Mouse (Mus musculus): ENCODE results near the gene Cdc42ep4. TPM values are rescaled to one million over a fixed set of nuclear protein-coding genes. Genes with fewer than 3 reads are reported as not detected.

Gene Cdc42ep4
- polyA plus RNA-seq, 1 experiment from 2014 or later, result 49.5 TPM

GRCm38 (mm10) chr11:113710257-113710777, 41.4 kb downstream of the Cdc42ep4 start:
- Histone ChIP-seq H3K4me3 (replicated peaks; ENCODE audit: low read depth, low read length) (no peak overlapping the region), H3K4me1 (ENCODE audit: control insufficient read depth, insufficient read depth, low read length) (peaks cover 22% of the 10 kb centered on the region), H3K4me2 (ENCODE audit: low read length) (no peak overlapping the region; the same call in 1 of the 2 replicates), H3K27me3 (ENCODE audit: control insufficient read depth, insufficient read depth, low read length) (no peaks in the 10 kb centered on the region), H3K27ac (replicated peaks; ENCODE audit: low read depth, low read length) (peak overlapping the region; percentile 70), H3K9me3 (ENCODE audit: control insufficient read depth, low read length) (no peaks in the 10 kb centered on the region), H3K36me3 (ENCODE audit: control insufficient read depth, insufficient read depth, low read length) (0 out of 2 replicates have a peak, but pooled peaks cover 3% of the 10 kb centered on the region), H3K9ac (replicated peaks; ENCODE audit: low read length) (peak overlapping the region; percentile 32; the same call in 1 of the 2 replicates)
- ATAC-seq (ENCODE audit: low FRiP score, low TSS enrichment), result peak; percentile 40; the same call in 1 of the 2 replicates
- WGBS, result under 1% methylated on average over 10 of the region's 10 CpGs
- DNase-seq, result peak; percentile 80

- no peaks in the 10 kb centered on the region for H3K27me3 ChIP-seq (ENCODE audit: control insufficient read depth, insufficient read depth, low read length)
- ATAC-seq (ENCODE audit: low FRiP score, low TSS enrichment) (peak; percentile 51; the same call in 1 of the 2 replicates), DNase-seq (peak; percentile 62)
- no peaks in the 10 kb centered on the region for H3K9me3 ChIP-seq (ENCODE audit: control insufficient read depth, low read length)
- peak within 1 kb of the TSS; percentile 12; the same call in 1 of the 2 replicates for H3K4me2 ChIP-seq (ENCODE audit: low read length)
- peak within 1 kb of the TSS; percentile 32; the same call in 1 of the 2 replicates for H3K9ac ChIP-seq (replicated peaks; ENCODE audit: low read length)
- 2% methylated on average over 11 of the region's 11 CpGs for WGBS
- H3K27ac ChIP-seq (replicated peaks; ENCODE audit: low read depth, low read length), result peak within 1 kb of the TSS; percentile 70
- 0 out of 2 replicates have a peak, but pooled peaks cover 3% of the 10 kb centered on the region for H3K36me3 ChIP-seq (ENCODE audit: control insufficient read depth, insufficient read depth, low read length)
- peaks cover 22% of the 10 kb centered on the region for H3K4me1 ChIP-seq (ENCODE audit: control insufficient read depth, insufficient read depth, low read length)
- no peak within 1 kb of the TSS for H3K4me3 ChIP-seq (replicated peaks; ENCODE audit: low read depth, low read length)
These were observed 41.9 kb downstream of the Cdc42ep4 start, which contains the start of gene Cpsf4l for GRCm38 (mm10) chr11:113709731-113710256. Gene Cpsf4l, minus strand, starts transcription at chr11:113710017.

- no peaks in the 10 kb centered on the region for H3K9me3 ChIP-seq (ENCODE audit: control insufficient read depth, low read length)
- no peaks in the 10 kb centered on the region for H3K27me3 ChIP-seq (ENCODE audit: control insufficient read depth, insufficient read depth, low read length)
- 0 out of 2 replicates have a peak overlapping the region, but pooled peaks have one; percentile 12 for H3K9ac ChIP-seq (replicated peaks; ENCODE audit: low read length)
- H3K36me3 ChIP-seq (ENCODE audit: control insufficient read depth, insufficient read depth, low read length), result 0 out of 2 replicates have a peak, but pooled peaks cover 3% of the 10 kb centered on the region
- no peak overlapping the region for H3K4me3 ChIP-seq (replicated peaks; ENCODE audit: low read depth, low read length)
- 0 out of 2 replicates have a peak overlapping the region, but pooled peaks have one; percentile 12 for H3K4me2 ChIP-seq (ENCODE audit: low read length)
- ATAC-seq (ENCODE audit: low FRiP score, low TSS enrichment) (peak; percentile 31; the same call in 1 of the 2 replicates), DNase-seq (no peak)
- 12% methylated on average over 15 of the region's 15 CpGs for WGBS
- 0 out of 2 replicates have a peak overlapping the region, but pooled peaks have one; percentile 70 for H3K27ac ChIP-seq (replicated peaks; ENCODE audit: low read depth, low read length)
- H3K4me1 ChIP-seq (ENCODE audit: control insufficient read depth, insufficient read depth, low read length), result peaks cover 22% of the 10 kb centered on the region
These were observed 42.4 kb downstream of the Cdc42ep4 start for GRCm38 (mm10) chr11:113709272-113709671.

GRCm38 (mm10) chr11:113708629-113709213, 43.0 kb downstream of the Cdc42ep4 start:
- H3K27ac ChIP-seq (replicated peaks; ENCODE audit: low read depth, low read length), result no peak overlapping the region
- ATAC-seq (ENCODE audit: low FRiP score, low TSS enrichment) (no peak), DNase-seq (no peak)
- H3K4me3 ChIP-seq (replicated peaks; ENCODE audit: low read depth, low read length), result no peak overlapping the region
- no peaks in the 10 kb centered on the region for H3K9me3 ChIP-seq (ENCODE audit: control insufficient read depth, low read length)
- no peak overlapping the region for H3K4me2 ChIP-seq (ENCODE audit: low read length)
- 0 out of 2 replicates have a peak, but pooled peaks cover 3% of the 10 kb centered on the region for H3K36me3 ChIP-seq (ENCODE audit: control insufficient read depth, insufficient read depth, low read length)
- no peak overlapping the region for H3K9ac ChIP-seq (replicated peaks; ENCODE audit: low read length)
- WGBS, result 54% methylated on average over 19 of the region's 19 CpGs
- no peaks in the 10 kb centered on the region for H3K27me3 ChIP-seq (ENCODE audit: control insufficient read depth, insufficient read depth, low read length)
- H3K4me1 ChIP-seq (ENCODE audit: control insufficient read depth, insufficient read depth, low read length), result peaks cover 22% of the 10 kb centered on the region

- 91% methylated on average over 15 of the region's 15 CpGs for WGBS
- H3K27me3 ChIP-seq (ENCODE audit: control insufficient read depth, insufficient read depth, low read length), result no peaks in the 10 kb centered on the region
These were observed 45.6 kb downstream of the Cdc42ep4 start for GRCm38 (mm10) chr11:113705966-113706652.

GRCm38 (mm10) chr11:113703758-113704157, 47.9 kb downstream of the Cdc42ep4 start:
- no peak overlapping the region for H3K4me2 ChIP-seq (ENCODE audit: low read length)
- 0 out of 2 replicates have a peak, but pooled peaks cover 10% of the 10 kb centered on the region for H3K36me3 ChIP-seq (ENCODE audit: control insufficient read depth, insufficient read depth, low read length)
- H3K4me3 ChIP-seq (replicated peaks; ENCODE audit: low read depth, low read length), result no peak overlapping the region
- 44% methylated on average over 5 of the region's 5 CpGs for WGBS
- H3K4me1 ChIP-seq (ENCODE audit: control insufficient read depth, insufficient read depth, low read length), result no peaks in the 10 kb centered on the region
- DNase-seq, result peak; percentile 85
- ATAC-seq (ENCODE audit: low FRiP score, low TSS enrichment), result peak; percentile 27; the same call in 1 of the 2 replicates
- H3K27ac ChIP-seq (replicated peaks; ENCODE audit: low read depth, low read length), result no peak overlapping the region
- H3K9ac ChIP-seq (replicated peaks; ENCODE audit: low read length), result no peak overlapping the region
- no peaks in the 10 kb centered on the region for H3K27me3 ChIP-seq (ENCODE audit: control insufficient read depth, insufficient read depth, low read length)
- no peaks in the 10 kb centered on the region for H3K9me3 ChIP-seq (ENCODE audit: control insufficient read depth, low read length)

More at GRCm38 (mm10) chr11:113705966-113706652, 45.6 kb downstream of the Cdc42ep4 start:
- Histone ChIP-seq H3K27ac (replicated peaks; ENCODE audit: low read depth, low read length) (no peak overlapping the region), H3K36me3 (ENCODE audit: control insufficient read depth, insufficient read depth, low read length) (0 out of 2 replicates have a peak, but pooled peaks cover 7% of the 10 kb centered on the region), H3K4me3 (replicated peaks; ENCODE audit: low read depth, low read length) (no peak overlapping the region), H3K9me3 (ENCODE audit: control insufficient read depth, low read length) (no peaks in the 10 kb centered on the region), H3K9ac (replicated peaks; ENCODE audit: low read length) (no peak overlapping the region), H3K4me1 (ENCODE audit: control insufficient read depth, insufficient read depth, low read length) (peaks cover 21% of the 10 kb centered on the region), H3K4me2 (ENCODE audit: low read length) (no peak overlapping the region)
- no peak for DNase-seq
- no peak for ATAC-seq (ENCODE audit: low FRiP score, low TSS enrichment)

- no peak for ATAC-seq (ENCODE audit: low FRiP score, low TSS enrichment)
- 87% methylated on average over 7 of the region's 7 CpGs for WGBS
- no peaks in the 10 kb centered on the region for H3K9me3 ChIP-seq (ENCODE audit: control insufficient read depth, low read length)
These were observed 52.0 kb downstream of the Cdc42ep4 start for GRCm38 (mm10) chr11:113699643-113700042.

GRCm38 (mm10) chr11:113698013-113698545, 53.6 kb downstream of the Cdc42ep4 start:
- Histone ChIP-seq H3K9me3 (ENCODE audit: control insufficient read depth, low read length) (no peaks in the 10 kb centered on the region), H3K27ac (replicated peaks; ENCODE audit: low read depth, low read length) (no peak overlapping the region), H3K36me3 (ENCODE audit: control insufficient read depth, insufficient read depth, low read length) (peaks cover 41% of the 10 kb centered on the region), H3K4me2 (ENCODE audit: low read length) (no peak overlapping the region), H3K27me3 (ENCODE audit: control insufficient read depth, insufficient read depth, low read length) (no peaks in the 10 kb centered on the region), H3K4me3 (replicated peaks; ENCODE audit: low read depth, low read length) (no peak overlapping the region), H3K4me1 (ENCODE audit: control insufficient read depth, insufficient read depth, low read length) (no peaks in the 10 kb centered on the region), H3K9ac (replicated peaks; ENCODE audit: low read length) (no peak overlapping the region)
- DNase-seq (no peak), ATAC-seq (ENCODE audit: low FRiP score, low TSS enrichment) (no peak)
- WGBS, result 77% methylated on average over 12 of the region's 12 CpGs

More at GRCm38 (mm10) chr11:113699643-113700042, 52.0 kb downstream of the Cdc42ep4 start:
- Histone ChIP-seq H3K27me3 (ENCODE audit: control insufficient read depth, insufficient read depth, low read length) (no peaks in the 10 kb centered on the region), H3K4me2 (ENCODE audit: low read length) (no peak overlapping the region), H3K4me1 (ENCODE audit: control insufficient read depth, insufficient read depth, low read length) (no peaks in the 10 kb centered on the region), H3K9ac (replicated peaks; ENCODE audit: low read length) (no peak overlapping the region), H3K4me3 (replicated peaks; ENCODE audit: low read depth, low read length) (no peak overlapping the region), H3K36me3 (ENCODE audit: control insufficient read depth, insufficient read depth, low read length) (peaks cover 28% of the 10 kb centered on the region), H3K27ac (replicated peaks; ENCODE audit: low read depth, low read length) (no peak overlapping the region)
- no peak for DNase-seq

Data from midbrain, embryonic 14.5 days (tissue).